Mouse (Mus musculus) hindbrain, embryonic 12.5 days (tissue): ENCODE results near the gene Mtmr2. TPM values are rescaled to one million over a fixed set of nuclear protein-coding genes. Genes with fewer than 3 reads are reported as not detected.

ENCODE experiments used
- ATAC-seq: fragments of 200-750 bp; cut with Nextera tagmentation; 2 replicates; pipeline ENCODE4 v1.8.0; 2017; ENCODE audit warnings: moderate TSS enrichment; ENCODE audit not compliant: low FRiP score
- H3K27ac ChIP-seq: fragments of 300-500 bp; sonication (generic); 2 replicates; pipeline ENCODE4 v1.5.1; 2016; ENCODE audit warnings: mild to moderate bottlenecking
- H3K27me3 ChIP-seq: fragments of 300-500 bp; sonication (generic); 2 replicates; pipeline ENCODE4 v1.6.1; 2016; ENCODE audit warnings: mild to moderate bottlenecking
- H3K36me3 ChIP-seq: fragments of 300-500 bp; sonication (generic); 2 replicates; pipeline ENCODE4 v1.6.1; 2016; ENCODE audit warnings: mild to moderate bottlenecking
- H3K4me1 ChIP-seq: fragments of 300-500 bp; sonication (generic); 2 replicates; pipeline ENCODE4 v1.6.1; 2016
- H3K4me2 ChIP-seq: fragments of 300-500 bp; sonication (generic); replicated peaks from 2 replicates; pipeline ENCODE4 v1.6.1; 2016; ENCODE audit warnings: mild to moderate bottlenecking
- H3K4me3 ChIP-seq: fragments of 300-500 bp; sonication (generic); 2 replicates; pipeline ENCODE4 v1.5.1; 2016; ENCODE audit warnings: mild to moderate bottlenecking
- H3K9ac ChIP-seq: fragments of 300-500 bp; sonication (generic); 2 replicates; pipeline ENCODE4 v1.6.1; 2016; ENCODE audit warnings: mild to moderate bottlenecking, moderate library complexity
- H3K9me3 ChIP-seq: fragments of 300-500 bp; sonication (generic); replicated peaks from 2 replicates; pipeline ENCODE4 v1.6.1; 2016; ENCODE audit warnings: mild to moderate bottlenecking
- WGBS: fragments of 180-500 bp; shearing (Covaris S2); methylation state at CpG from one replicate; pipeline ENCODE4 v1.1.7; 2016; 5-methylcytosine and 5-hydroxymethylcytosine counted together
- polyA plus RNA-seq: library from polyadenylated mRNA; unstranded; fragments of >200 nt; fragmentation: Nextera tagmentation; extraction: Ambion mirVana; gene quantifications from 2 replicates; pipeline ENCODE4 v1.2.1, GENCODE M21; 2016

The Mtmr2 gene
- polyA plus RNA-seq, 1 experiment from 2014 or later = 72.7 TPM

- Histone ChIP-seq H3K4me1 (no peaks in the 10 kb centered on the region), H3K36me3 (no peaks in the 10 kb centered on the region), H3K9me3 (no peaks in the 10 kb centered on the region), H3K9ac (no peak overlapping the region), H3K27me3 (no peaks in the 10 kb centered on the region), H3K4me2 (no peak overlapping the region), H3K4me3 (no peak overlapping the region), H3K27ac (no peak overlapping the region; the same call in 1 of the 2 replicates)
- ATAC-seq = no peak
- 77% methylated on average over 3 of the region's 3 CpGs for WGBS
Observed at GRCm38 (mm10) chr9:13853876-13854275, 105.7 kb downstream of the Mtmr2 start.

Other genes starting within 250 kb of the Mtmr2 start
- 55.1 and 55.3 TPM in 2 replicates for gene Cep57, start 78.7 kb downstream of the Mtmr2 start, polyA plus RNA-seq
- 32.9 and 36.3 TPM in 2 replicates for gene Fam76b, start 79.3 kb downstream of the Mtmr2 start, polyA plus RNA-seq